ENCODE assay signal across 8 mouse cellular contexts in genomic region chr1:161070352-161071271, GRCm38 (mm10). TPM values are rescaled to one million over a fixed set of nuclear protein-coding genes. Genes with fewer than 3 reads are reported as not detected.
DNase-seq lines count a peak whose midpoint lies in the region; ATAC-seq and TF ChIP-seq lines count a peak whose summit lies in the region.

Gene Dars2 (minus strand): TSS chr1:161070658.
Gene Cenpl (plus strand): TSS chr1:161070713.

- dilution Hi-C loops in CH12.LX (cut with MboI; ENCODE audit: extremely low pct_ligation_motif_present, extremely low pct_unique_long_range_greater_than_20kb, low sequenced_read_pairs) = no loop called here

- H3K4me2 ChIP-seq in CH12.LX (ENCODE audit: insufficient read depth, low read depth, poor library complexity, severe bottlenecking) = peak within 1 kb of the TSS; percentile 98
- peak within 1 kb of the TSS; percentile 69 for H3K4me2 ChIP-seq in forebrain, embryonic 11.5 days (ENCODE audit: low read depth, low read length, severe bottlenecking)
- H3K4me2 ChIP-seq in heart, embryonic 16.5 days (ENCODE audit: low read depth, low read length) = peak within 1 kb of the TSS; percentile 83
- peak within 1 kb of the TSS; percentile 84 for H3K4me2 ChIP-seq in liver, embryonic 15.5 days
- H3K4me2 ChIP-seq in neural tube, embryonic 12.5 days (replicated peaks) = peak within 1 kb of the TSS; percentile 80

- H3K9ac ChIP-seq in CH12.LX (ENCODE audit: insufficient read depth, low read depth) = peak within 1 kb of the TSS; percentile 44
- peak within 1 kb of the TSS; percentile 82 for H3K9ac ChIP-seq in forebrain, embryonic 11.5 days (ENCODE audit: low read length)
- peak within 1 kb of the TSS; percentile 84 for H3K9ac ChIP-seq in heart, embryonic 16.5 days (ENCODE audit: low read length)
- peak within 1 kb of the TSS; percentile 88 for H3K9ac ChIP-seq in liver, embryonic 15.5 days
- H3K9ac ChIP-seq in neural tube, embryonic 12.5 days = peak within 1 kb of the TSS; percentile 64

- TF ChIP-seq CTCF in CH12.LX (conservative IDR thresholded peaks at IDR 0.05 in 1 of 2, IDR thresholded peaks at IDR 0.05 in 1 of 2; ENCODE audit: low read depth in 2 of 2, low read length in 2 of 2) = no peak; a peak in 1 of 4 replicates

- TF ChIP-seq POLR2A in CH12.LX (IDR thresholded peaks at IDR 0.05; ENCODE audit: low read depth, low read length) = peak; percentile 79

- peak within 1 kb of the TSS; percentile 0 for H3K27ac ChIP-seq in CH12.LX (ENCODE audit: insufficient read depth, low read depth)
- peak within 1 kb of the TSS; percentile 62 for H3K27ac ChIP-seq in forebrain, embryonic 11.5 days (ENCODE audit: low read depth, low read length)
- H3K27ac ChIP-seq in heart, embryonic 16.5 days (ENCODE audit: low read length) = peak within 1 kb of the TSS; percentile 73
- H3K27ac ChIP-seq in liver, embryonic 15.5 days (replicated peaks) = peak within 1 kb of the TSS; percentile 89
- no peak within 1 kb of the TSS for H3K27ac ChIP-seq in neural tube, embryonic 12.5 days

- in situ Hi-C loops in CH12.LX (cut with MboI; ENCODE audit: low pct_ligation_motif_present, low pct_unique_long_range_greater_than_20kb, low sequenced_read_pairs) = loop anchor here (25.0 kb wide), 1 partner anchor 667 kb away; no protein-coding TSS in a partner anchor

- H3K27me3 ChIP-seq in CH12.LX (replicated peaks) = no peaks in the 10 kb centered on the region
- H3K27me3 ChIP-seq in forebrain, embryonic 11.5 days (ENCODE audit: control insufficient read depth, insufficient read depth, low read length) = no peaks in the 10 kb centered on the region
- H3K27me3 ChIP-seq in heart, embryonic 16.5 days (ENCODE audit: control insufficient read depth, insufficient read depth, low read length) = no peaks in the 10 kb centered on the region
- H3K27me3 ChIP-seq in liver, embryonic 15.5 days = no peaks in the 10 kb centered on the region
- H3K27me3 ChIP-seq in neural tube, embryonic 12.5 days (replicated peaks) = no peaks in the 10 kb centered on the region

- WGBS in forebrain, embryonic 11.5 days = under 1% methylated on average over 57 of the region's 57 CpGs
- under 1% methylated on average over 57 of the region's 57 CpGs for WGBS in heart, embryonic 16.5 days
- under 1% methylated on average over 57 of the region's 57 CpGs for WGBS in liver, embryonic 15.5 days (ENCODE audit: insufficient replicate concordance)
- WGBS in neural tube, embryonic 12.5 days = under 1% methylated on average over 57 of the region's 57 CpGs

- H3K4me3 ChIP-seq in CH12.LX (replicated peaks in 1 of 3; ENCODE audit: low read depth in 2 of 3, low read length in 2 of 3, poor library complexity in 1 of 3) = peak within 1 kb of the TSS; percentile 84 to 96 (median 86)
- H3K4me3 ChIP-seq in forebrain, embryonic 11.5 days (ENCODE audit: low read depth, low read length) = peak within 1 kb of the TSS; percentile 82
- H3K4me3 ChIP-seq in heart, embryonic 16.5 days (ENCODE audit: low read length) = peak within 1 kb of the TSS; percentile 81
- H3K4me3 ChIP-seq in liver, embryonic 15.5 days (replicated peaks) = peak within 1 kb of the TSS; percentile 94
- peak within 1 kb of the TSS; percentile 77 for H3K4me3 ChIP-seq in neural tube, embryonic 12.5 days

- no peak for TF ChIP-seq EP300 in CH12.LX (IDR thresholded peaks at IDR 0.05; ENCODE audit: low read length)

- H3K4me1 ChIP-seq in CH12.LX (ENCODE audit: control insufficient read depth in 1 of 2, insufficient read depth in 2 of 2) = peaks cover 2 to 37% of the 10 kb centered on the region in 2 experiments; a peak in 3 of 4 replicates
- H3K4me1 ChIP-seq in forebrain, embryonic 11.5 days (replicated peaks; ENCODE audit: control insufficient read depth, insufficient read depth, low read length) = peaks cover 14% of the 10 kb centered on the region
- H3K4me1 ChIP-seq in heart, embryonic 16.5 days (ENCODE audit: control insufficient read depth, insufficient read depth, low read length) = peaks cover 25% of the 10 kb centered on the region
- peaks cover 46% of the 10 kb centered on the region for H3K4me1 ChIP-seq in liver, embryonic 15.5 days (replicated peaks)
- H3K4me1 ChIP-seq in neural tube, embryonic 12.5 days = peaks cover 34% of the 10 kb centered on the region

- peaks cover 2 to 23% of the 10 kb centered on the region in 2 experiments for H3K36me3 ChIP-seq in CH12.LX (replicated peaks in 1 of 2; ENCODE audit: control insufficient read depth in 1 of 2, insufficient read depth in 1 of 2, low read length in 1 of 2)
- H3K36me3 ChIP-seq in forebrain, embryonic 11.5 days (ENCODE audit: control insufficient read depth, insufficient read depth, low read length) = no peaks in the 10 kb centered on the region
- H3K36me3 ChIP-seq in heart, embryonic 16.5 days (ENCODE audit: control insufficient read depth, insufficient read depth) = peaks cover 4% of the 10 kb centered on the region; the same call in 1 of the 2 replicates
- peaks cover 24% of the 10 kb centered on the region for H3K36me3 ChIP-seq in liver, embryonic 15.5 days (replicated peaks)
- no peaks in the 10 kb centered on the region for H3K36me3 ChIP-seq in neural tube, embryonic 12.5 days

- peak; percentile 97 for DNase-seq in CH12.LX (ENCODE audit: extremely low read depth)
- peak; percentile 93 for DNase-seq in c-Kit-positive CD71-positive TER-119-negative erythroid progenitor cells, embryonic 14.5 days (ENCODE audit: low read depth)
- DNase-seq in forebrain, embryonic 11.5 days (ENCODE audit: low spot score) = peak; percentile 95
- peak; percentile 97 for DNase-seq in kidney, postnatal 36 days
- DNase-seq in telencephalon, adult 2 months (ENCODE audit: low read depth, low spot score) = peak; percentile 98

- no peak for TF ChIP-seq RAD21 in CH12.LX (IDR thresholded peaks at IDR 0.05; ENCODE audit: low read depth, low read length)

- ATAC-seq in forebrain, embryonic 11.5 days (replicated peaks; ENCODE audit: low FRiP score) = peak; percentile 97
- peak; percentile 96 for ATAC-seq in heart, embryonic 16.5 days (replicated peaks; ENCODE audit: extremely low read depth, insufficient read depth, low FRiP score)
- ATAC-seq in liver, embryonic 15.5 days (ENCODE audit: insufficient read depth) = peak; percentile 94
- peak; percentile 99 for ATAC-seq in neural tube, embryonic 12.5 days (ENCODE audit: low FRiP score, low read depth)

- peaks cover 37% of the 10 kb centered on the region for H3K79me2 ChIP-seq in CH12.LX (replicated peaks; ENCODE audit: control insufficient read depth, extremely low read depth, insufficient read depth, poor library complexity, severe bottlenecking)

- H3K9me3 ChIP-seq in CH12.LX (replicated peaks; ENCODE audit: low read length) = no peaks in the 10 kb centered on the region
- H3K9me3 ChIP-seq in forebrain, embryonic 11.5 days (ENCODE audit: control insufficient read depth, low read length) = no peaks in the 10 kb centered on the region
- H3K9me3 ChIP-seq in heart, embryonic 16.5 days (replicated peaks; ENCODE audit: control insufficient read depth, low read length) = no peaks in the 10 kb centered on the region
- no peaks in the 10 kb centered on the region for H3K9me3 ChIP-seq in liver, embryonic 15.5 days (replicated peaks)
- no peaks in the 10 kb centered on the region for H3K9me3 ChIP-seq in neural tube, embryonic 12.5 days

TF ChIP-seq in CH12.LX, 34 proteins besides CTCF, POLR2A, EP300 and RAD21 (continues in another document):
- TF ChIP-seq GABPA (IDR thresholded peaks at IDR 0.05; ENCODE audit: insufficient replicate concordance, low read depth, low read length) = peak; percentile 50; the same call in 1 of the 2 replicates
- TF ChIP-seq IRF4 (IDR thresholded peaks at IDR 0.05; ENCODE audit: low read depth, low read length) = peak; percentile 75
- TF ChIP-seq USF1 (IDR thresholded peaks at IDR 0.05; ENCODE audit: low read depth, low read length) = no peak
- no peak for TF ChIP-seq ZC3H11A (IDR thresholded peaks at IDR 0.05; ENCODE audit: low read depth, low read length)
- peak; percentile 98 for TF ChIP-seq ELF1 (IDR thresholded peaks at IDR 0.05; ENCODE audit: low read depth, low read length)
- TF ChIP-seq JUND (conservative IDR thresholded peaks at IDR 0.05; ENCODE audit: low read depth, low read length) = no peak
- no peak for TF ChIP-seq ZKSCAN1 (IDR thresholded peaks at IDR 0.05; ENCODE audit: borderline replicate concordance, low read depth, low read length)
- peak; percentile 94 for TF ChIP-seq RCOR1 (conservative IDR thresholded peaks at IDR 0.05; ENCODE audit: low read depth, low read length)
- TF ChIP-seq MEF2A (IDR thresholded peaks at IDR 0.05; ENCODE audit: borderline replicate concordance, low read depth, low read length) = peak; percentile 68; the same call in 1 of the 2 replicates
- peak; percentile 65; the same call in 1 of the 2 replicates for TF ChIP-seq CHD1 (IDR thresholded peaks at IDR 0.05; ENCODE audit: low read depth, low read length)
- TF ChIP-seq USF2 (conservative IDR thresholded peaks at IDR 0.05; ENCODE audit: low read depth, low read length) = no peak
- TF ChIP-seq MAFK (IDR thresholded peaks at IDR 0.05; ENCODE audit: insufficient replicate concordance, low read length) = no peak; the same call in 1 of the 2 replicates
- peak; percentile 91; the same call in 1 of the 2 replicates for TF ChIP-seq KAT2A (IDR thresholded peaks at IDR 0.05; ENCODE audit: insufficient replicate concordance, low read length)
- peak; percentile 95 for TF ChIP-seq HCFC1 (IDR thresholded peaks at IDR 0.05; ENCODE audit: low read depth, low read length)
- TF ChIP-seq POLR2AphosphoS2 (IDR thresholded peaks at IDR 0.05; ENCODE audit: low read depth, low read length) = peak; percentile 84; the same call in 1 of the 2 replicates

RNA-seq across cellular contexts. Expression of gene Dars2, which starts in this region (rescaled TPM):
- 44.7 and 46.2 TPM in 2 replicates for total RNA-seq in CH12.LX (2012; rRNA removed)
- 64.7 and 74.0 TPM in 2 replicates for total RNA-seq in CH12.LX (2014; rRNA removed)
- polyA plus RNA-seq in CH12.LX (2012; ENCODE audit: insufficient read length, low read depth) = 50.6 and 55.3 TPM in 2 replicates
- 55.0 and 57.7 TPM in 2 replicates for polyA plus RNA-seq in forebrain, embryonic 11.5 days (2014; fragmentation: Nextera tagmentation; extraction: Ambion mirVana)
- 29.3 and 30.9 TPM in 2 replicates for polyA plus RNA-seq in heart, embryonic 16.5 days (2015; fragmentation: Nextera tagmentation; extraction: Ambion mirVana)
- polyA plus RNA-seq in liver, embryonic 15.5 days (2015; fragmentation: Nextera tagmentation; extraction: Ambion mirVana) = 29.9 and 30.5 TPM in 2 replicates
- 35.2 and 39.5 TPM in 2 replicates for polyA plus RNA-seq in neural tube, embryonic 12.5 days (2016; fragmentation: Nextera tagmentation; extraction: Ambion mirVana)

RNA-seq across cellular contexts. Expression of gene Cenpl, which starts in this region (rescaled TPM):
- total RNA-seq in CH12.LX (2012; rRNA removed) (4.6 and 5.5 TPM in 2 replicates), CH12.LX (2014; rRNA removed) (10.4 and 11.5 TPM in 2 replicates)
- polyA plus RNA-seq in CH12.LX (2012; ENCODE audit: insufficient read length, low read depth) = 13.1 and 13.3 TPM in 2 replicates
- 46.1 and 47.9 TPM in 2 replicates for polyA plus RNA-seq in forebrain, embryonic 11.5 days (2014; fragmentation: Nextera tagmentation; extraction: Ambion mirVana)
- 21.0 and 22.9 TPM in 2 replicates for polyA plus RNA-seq in heart, embryonic 16.5 days (2015; fragmentation: Nextera tagmentation; extraction: Ambion mirVana)
- 38.0 and 39.3 TPM in 2 replicates for polyA plus RNA-seq in liver, embryonic 15.5 days (2015; fragmentation: Nextera tagmentation; extraction: Ambion mirVana)
- 23.0 and 23.7 TPM in 2 replicates for polyA plus RNA-seq in neural tube, embryonic 12.5 days (2016; fragmentation: Nextera tagmentation; extraction: Ambion mirVana)
